Mouse (Mus musculus) G1E (cell line): Measurements from ENCODE around the gene Vegfb.

Experiments
- CTCF ChIP-seq: IDR thresholded peaks from 2 replicates; pipeline ENCODE4 v1.5.1; 2012; ENCODE audit warnings: low read depth, low read length, inconsistent platforms, mixed read lengths
- GATA1 ChIP-seq: IDR thresholded peaks from 2 replicates; pipeline ENCODE4 v1.6.1; 2012; ENCODE audit warnings: borderline replicate concordance, low read length, inconsistent platforms, mixed read lengths
- GATA2 ChIP-seq: IDR thresholded peaks from 2 replicates; pipeline ENCODE4 v1.6.1; 2012; ENCODE audit warnings: low read depth, low read length, inconsistent platforms, borderline replicate concordance
- POLR2AphosphoS5 ChIP-seq: IDR thresholded peaks from 2 replicates; pipeline ENCODE4 v1.6.1; 2012; ENCODE audit warnings: low read depth, low read length, inconsistent platforms; ENCODE audit not compliant: insufficient replicate concordance
- TAL1 ChIP-seq: conservative IDR thresholded peaks from 2 replicates; pipeline ENCODE4 v1.6.1; 2012; ENCODE audit warnings: low read depth, low read length, inconsistent platforms, mixed read lengths

- TF ChIP-seq CTCF: no peak
- no peak for TF ChIP-seq GATA1
- no peak for TF ChIP-seq POLR2AphosphoS5
- TF ChIP-seq TAL1: no peak
- no peak for TF ChIP-seq GATA2
Observed at GRCm38 (mm10) chr19:6992011-6992858, 4.8 kb upstream of the Vegfb start, which contains the start of gene Dnajc4.
